19 mouse cellular contexts compared by ENCODE assay signal in genomic region chr13:114643521-114643920, GRCm38 (mm10).
DNase-seq lines count a peak whose midpoint lies in the region; ATAC-seq and TF ChIP-seq lines count a peak whose summit lies in the region.
"Had no signal": no experiment of that assay in that cellular context is flagged by ENCODE, and none has a peak within 500 bp of the region (broad histone marks: within the 10 kb centered on the region; RNA-seq: fewer than 3 reads in every experiment).

No protein-coding gene starts in this region.

- no peaks in the 10 kb centered on the region for H3K27me3 ChIP-seq in kidney, postnatal 0 days (ENCODE audit: insufficient read depth, low read length)
- H3K27me3 ChIP-seq in embryonic facial prominence, embryonic 10.5 days (replicated peaks; ENCODE audit: low read depth, poor library complexity, severe bottlenecking), result no peaks in the 10 kb centered on the region
- no peaks in the 10 kb centered on the region for H3K27me3 ChIP-seq in embryonic facial prominence, embryonic 12.5 days
- no peaks in the 10 kb centered on the region for H3K27me3 ChIP-seq in hindbrain, postnatal 0 days (ENCODE audit: insufficient read depth, low read length)
- no peaks in the 10 kb centered on the region for H3K27me3 ChIP-seq in thymus, adult 2 months (ENCODE audit: control insufficient read depth, insufficient read depth, low read length)
- H3K27me3 ChIP-seq: forebrain, embryonic 13.5 days; intestine, embryonic 15.5 days; liver, embryonic 12.5 days; neural tube, embryonic 12.5 days had no signal

- H3K4me1 ChIP-seq in kidney, postnatal 0 days (replicated peaks; ENCODE audit: insufficient read depth, low read length), result no peaks in the 10 kb centered on the region
- H3K4me1 ChIP-seq in embryonic facial prominence, embryonic 10.5 days, result peaks cover 3% of the 10 kb centered on the region; the same call in 1 of the 2 replicates
- H3K4me1 ChIP-seq in embryonic facial prominence, embryonic 12.5 days, result 0 out of 2 replicates have a peak, but pooled peaks cover 7% of the 10 kb centered on the region
- no peaks in the 10 kb centered on the region for H3K4me1 ChIP-seq in hindbrain, postnatal 0 days (ENCODE audit: insufficient read depth, low read length)
- H3K4me1 ChIP-seq in thymus, adult 2 months (replicated peaks; ENCODE audit: control insufficient read depth, insufficient read depth, low read length), result no peaks in the 10 kb centered on the region
- H3K4me1 ChIP-seq: forebrain, embryonic 13.5 days; intestine, embryonic 15.5 days; liver, embryonic 12.5 days; neural tube, embryonic 12.5 days had no signal

- 23% methylated on average over 11 of the region's 11 CpGs for WGBS in kidney, postnatal 0 days
- WGBS in embryonic facial prominence, embryonic 10.5 days, result 65% methylated on average over 11 of the region's 11 CpGs
- 31% methylated on average over 11 of the region's 11 CpGs for WGBS in embryonic facial prominence, embryonic 12.5 days
- 28% methylated on average over 11 of the region's 11 CpGs for WGBS in hindbrain, postnatal 0 days
- 91% methylated on average over 11 of the region's 11 CpGs for WGBS in thymus, adult 2 months

- H3K4me2 ChIP-seq in kidney, postnatal 0 days (ENCODE audit: low read length), result no peak overlapping the region
- H3K4me2 ChIP-seq in embryonic facial prominence, embryonic 12.5 days (replicated peaks), result peak overlapping the region; percentile 15; the same call in 1 of the 2 replicates
- H3K4me2 ChIP-seq in hindbrain, postnatal 0 days (ENCODE audit: low read depth, low read length), result peak overlapping the region; percentile 25; the same call in 1 of the 2 replicates
- H3K4me2 ChIP-seq: forebrain, embryonic 13.5 days; heart, embryonic 11.5 days; intestine, embryonic 15.5 days; liver, embryonic 12.5 days; lung, embryonic 14.5 days; neural tube, embryonic 12.5 days had no signal

- H3K9me3 ChIP-seq in kidney, postnatal 0 days (replicated peaks; ENCODE audit: low read length), result no peaks in the 10 kb centered on the region
- no peaks in the 10 kb centered on the region for H3K9me3 ChIP-seq in embryonic facial prominence, embryonic 10.5 days
- H3K9me3 ChIP-seq in embryonic facial prominence, embryonic 12.5 days, result no peaks in the 10 kb centered on the region
- no peaks in the 10 kb centered on the region for H3K9me3 ChIP-seq in hindbrain, postnatal 0 days (ENCODE audit: low read length)
- H3K9me3 ChIP-seq: forebrain, embryonic 13.5 days; intestine, embryonic 15.5 days; liver, embryonic 12.5 days; neural tube, embryonic 12.5 days had no signal

- no peak for TF ChIP-seq CTCF in kidney, postnatal 0 days (IDR thresholded peaks at IDR 0.05; ENCODE audit: low read depth)
- TF ChIP-seq CTCF in hindbrain, postnatal 0 days (IDR thresholded peaks at IDR 0.05; ENCODE audit: low read depth), result no peak
- no peak for TF ChIP-seq CTCF in thymus, adult 2 months (IDR thresholded peaks at IDR 0.05; ENCODE audit: borderline replicate concordance, control insufficient read depth, extremely low read depth, insufficient read depth, low read length, poor library complexity)

- no peak overlapping the region for H3K4me3 ChIP-seq in kidney, postnatal 0 days (replicated peaks; ENCODE audit: low read depth, low read length)
- no peak overlapping the region for H3K4me3 ChIP-seq in embryonic facial prominence, embryonic 10.5 days
- no peak overlapping the region for H3K4me3 ChIP-seq in embryonic facial prominence, embryonic 12.5 days
- no peak overlapping the region for H3K4me3 ChIP-seq in hindbrain, postnatal 0 days (ENCODE audit: low read length)
- no peak overlapping the region for H3K4me3 ChIP-seq in thymus, adult 2 months (ENCODE audit: control insufficient read depth, insufficient read depth, low read length)
- H3K4me3 ChIP-seq: forebrain, embryonic 13.5 days; intestine, embryonic 15.5 days; liver, embryonic 12.5 days; neural tube, embryonic 12.5 days had no signal

- no peak for ATAC-seq in kidney, postnatal 0 days (replicated peaks; ENCODE audit: low FRiP score, low read depth)
- ATAC-seq in embryonic facial prominence, embryonic 12.5 days (ENCODE audit: insufficient number of reproducible peaks, insufficient read depth, low FRiP score, low TSS enrichment), result no peak
- no peak for ATAC-seq in hindbrain, postnatal 0 days
- ATAC-seq: forebrain, embryonic 13.5 days; intestine, embryonic 15.5 days; liver, embryonic 12.5 days had no signal

- H3K36me3 ChIP-seq in kidney, postnatal 0 days (ENCODE audit: insufficient read depth, low read length), result no peaks in the 10 kb centered on the region
- no peaks in the 10 kb centered on the region for H3K36me3 ChIP-seq in embryonic facial prominence, embryonic 10.5 days (replicated peaks)
- H3K36me3 ChIP-seq in embryonic facial prominence, embryonic 12.5 days, result no peaks in the 10 kb centered on the region
- H3K36me3 ChIP-seq in hindbrain, postnatal 0 days (ENCODE audit: insufficient read depth, low read length), result no peaks in the 10 kb centered on the region
- H3K36me3 ChIP-seq in thymus, adult 2 months (ENCODE audit: control insufficient read depth, insufficient read depth, low read length), result no peaks in the 10 kb centered on the region
- H3K36me3 ChIP-seq: intestine, embryonic 15.5 days; liver, embryonic 12.5 days; neural tube, embryonic 12.5 days had no signal

- TF ChIP-seq POLR2A in thymus, adult 2 months (IDR thresholded peaks at IDR 0.05; ENCODE audit: control insufficient read depth, extremely low read depth, insufficient read depth, low read length, poor library complexity), result no peak

- peak; percentile 19 for DNase-seq in kidney, postnatal 0 days (ENCODE audit: low spot score)
- DNase-seq in kidney, adult 18-20 months, result no peak
- peak; percentile 8 for DNase-seq in embryonic facial prominence, embryonic 10.5 days (ENCODE audit: low spot score)
- no peak for DNase-seq in hindbrain, postnatal 0 days (ENCODE audit: low spot score)
- DNase-seq in heart, adult 18-20 months, result no peak
- DNase-seq in ovary, postnatal 36 days (ENCODE audit: low spot score), result no peak
- DNase-seq in thymus, adult 2 months, result no peak
- DNase-seq: cerebellum, adult 9-11 months; heart, postnatal 14 days; layer of hippocampus, postnatal 36 days; lung, embryonic 14.5 days; lung, postnatal 4 days; thymus, adult 18-20 months had no signal

- H3K9ac ChIP-seq in kidney, postnatal 0 days (ENCODE audit: low read depth, low read length), result no peak overlapping the region
- no peak overlapping the region for H3K9ac ChIP-seq in embryonic facial prominence, embryonic 12.5 days
- H3K9ac ChIP-seq in hindbrain, postnatal 0 days (replicated peaks; ENCODE audit: low read length), result no peak overlapping the region
- H3K9ac ChIP-seq: forebrain, embryonic 13.5 days; intestine, embryonic 15.5 days; liver, embryonic 12.5 days; lung, embryonic 14.5 days; neural tube, embryonic 12.5 days had no signal

- H3K27ac ChIP-seq in kidney, postnatal 0 days, result no peak overlapping the region
- H3K27ac ChIP-seq in embryonic facial prominence, embryonic 10.5 days (replicated peaks), result no peak overlapping the region
- H3K27ac ChIP-seq in embryonic facial prominence, embryonic 12.5 days, result no peak overlapping the region
- no peak overlapping the region for H3K27ac ChIP-seq in hindbrain, postnatal 0 days
- H3K27ac ChIP-seq in thymus, adult 2 months (ENCODE audit: control insufficient read depth, insufficient read depth, low read length), result no peak overlapping the region
- H3K27ac ChIP-seq: forebrain, embryonic 13.5 days; intestine, embryonic 15.5 days; liver, embryonic 12.5 days; neural tube, embryonic 12.5 days had no signal

Comparison
In these comparisons a context has a peak if more than half of its experiments do, and no peak if none do; other contexts are left out.
1. DNase-seq: peak in kidney, postnatal 0 days (single experiment) and embryonic facial prominence, embryonic 10.5 days (single experiment); none in kidney, adult 18-20 months (single experiment), hindbrain, postnatal 0 days (single experiment), heart, adult 18-20 months (0 of 2), ovary, postnatal 36 days (single experiment) and thymus, adult 2 months (single experiment).